Mouse (Mus musculus) cortical plate, adult 2 months (tissue): ENCODE measurements around the gene Larp4. TPM values are rescaled to one million over a fixed set of nuclear protein-coding genes. Genes with fewer than 3 reads are reported as not detected.

Experiments
- H3K27ac ChIP-seq: fragments of 200-500 bp; 2 replicates; pipeline ENCODE4 v1.5.1; 2012; ENCODE audit warnings: low read length, control low read depth, inconsistent platforms; ENCODE audit not compliant: insufficient read depth
- H3K4me1 ChIP-seq: fragments of 200-500 bp; 2 replicates; pipeline ENCODE4 v1.6.1; 2011; ENCODE audit warnings: low read length; ENCODE audit not compliant: control insufficient read depth, insufficient read depth
- H3K4me3 ChIP-seq: fragments of 200-500 bp; 2 replicates; pipeline ENCODE4 v1.5.1; 2011; ENCODE audit warnings: mild to moderate bottlenecking, low read length, control low read depth; ENCODE audit not compliant: insufficient read depth
- CTCF ChIP-seq: fragments of 200-500 bp; IDR thresholded peaks from 2 replicates; pipeline ENCODE4 v1.5.1; 2011; ENCODE audit warnings: mild to moderate bottlenecking, control low read depth, low read length; ENCODE audit not compliant: insufficient read depth; ENCODE audit errors: extremely low read depth
- POLR2A ChIP-seq: fragments of 200-500 bp; IDR thresholded peaks from 2 replicates; pipeline ENCODE4 v1.6.1; 2011; ENCODE audit warnings: mild to moderate bottlenecking, low read length, control low read depth; ENCODE audit not compliant: insufficient read depth; ENCODE audit errors: extremely low read depth
- polyA plus RNA-seq: library from polyadenylated mRNA; depleted of rRNA; stranded (reverse); fragments of >200 nt; gene quantifications from 2 replicates; pipeline ENCODE4 v1.2.3, GENCODE M21; 2012

Gene Larp4
- polyA plus RNA-seq, 1 experiment: 23.1 TPM

GRCm38 (mm10) chr15:100004677-100005273 lies 34.9 kb downstream of the Larp4 start:
- no peak overlapping the region for H3K27ac ChIP-seq
- TF ChIP-seq POLR2A (no peak), CTCF (no peak)
- H3K4me1 ChIP-seq: no peaks in the 10 kb centered on the region
- H3K4me3 ChIP-seq: no peak overlapping the region

GRCm38 (mm10) chr15:100006180-100006579 lies 36.3 kb downstream of the Larp4 start:
- H3K4me3 ChIP-seq: no peak overlapping the region
- no peak for TF ChIP-seq CTCF
- TF ChIP-seq POLR2A: no peak
- no peak overlapping the region for H3K27ac ChIP-seq
- H3K4me1 ChIP-seq: no peaks in the 10 kb centered on the region

- Histone ChIP-seq H3K4me3 (no peak overlapping the region), H3K4me1 (no peaks in the 10 kb centered on the region), H3K27ac (no peak overlapping the region)
- no peak for TF ChIP-seq POLR2A
- TF ChIP-seq CTCF: no peak
Observed at GRCm38 (mm10) chr15:100018280-100018899, 48.5 kb downstream of the Larp4 start.

GRCm38 (mm10) chr15:100021175-100021574 lies 51.3 kb downstream of the Larp4 start:
- no peak overlapping the region for H3K4me3 ChIP-seq
- TF ChIP-seq POLR2A (no peak), CTCF (no peak)
- H3K27ac ChIP-seq: no peak overlapping the region
- peaks cover 9% of the 10 kb centered on the region; the same call in 1 of the 2 replicates for H3K4me1 ChIP-seq

- TF ChIP-seq POLR2A: no peak
- TF ChIP-seq CTCF: peak; percentile 54
- Histone ChIP-seq H3K4me1 (peaks cover 9% of the 10 kb centered on the region; the same call in 1 of the 2 replicates), H3K27ac (no peak overlapping the region), H3K4me3 (no peak overlapping the region)
Observed at GRCm38 (mm10) chr15:100022923-100023322, 53.1 kb downstream of the Larp4 start.

GRCm38 (mm10) chr15:100025076-100025834 lies 55.4 kb downstream of the Larp4 start:
- H3K4me3 ChIP-seq: no peak overlapping the region
- peaks cover 9% of the 10 kb centered on the region; the same call in 1 of the 2 replicates for H3K4me1 ChIP-seq
- no peak for TF ChIP-seq CTCF
- TF ChIP-seq POLR2A: no peak
- H3K27ac ChIP-seq: no peak overlapping the region

- TF ChIP-seq CTCF (no peak), POLR2A (no peak)
- no peak overlapping the region for H3K27ac ChIP-seq
- H3K4me1 ChIP-seq: peaks cover 9% of the 10 kb centered on the region; the same call in 1 of the 2 replicates
- H3K4me3 ChIP-seq: no peak overlapping the region
Observed at GRCm38 (mm10) chr15:100028133-100028532, 58.3 kb downstream of the Larp4 start.

GRCm38 (mm10) chr15:100029497-100029896 lies 59.6 kb downstream of the Larp4 start:
- Histone ChIP-seq H3K4me3 (no peak overlapping the region), H3K27ac (no peak overlapping the region), H3K4me1 (peaks cover 9% of the 10 kb centered on the region; the same call in 1 of the 2 replicates)
- TF ChIP-seq CTCF (no peak), POLR2A (no peak)

- TF ChIP-seq POLR2A: no peak
- TF ChIP-seq CTCF: no peak
- H3K4me1 ChIP-seq: peaks cover 8% of the 10 kb centered on the region; the same call in 1 of the 2 replicates
- no peak overlapping the region for H3K27ac ChIP-seq
- H3K4me3 ChIP-seq: no peak overlapping the region
Observed at GRCm38 (mm10) chr15:100029900-100030299, 60.0 kb downstream of the Larp4 start.

- no peak for TF ChIP-seq CTCF
- TF ChIP-seq POLR2A: no peak
- H3K4me1 ChIP-seq: no peaks in the 10 kb centered on the region
- H3K27ac ChIP-seq: no peak overlapping the region
Observed at GRCm38 (mm10) chr15:100032546-100032945, 62.7 kb downstream of the Larp4 start.

GRCm38 (mm10) chr15:100038470-100038971 lies 68.7 kb downstream of the Larp4 start, which contains the start of gene Dip2b:
Dip2b (plus strand) TSS chr15:100038664.
- H3K27ac ChIP-seq: peak within 1 kb of the TSS; percentile 97
- peak within 1 kb of the TSS; percentile 100 for H3K4me3 ChIP-seq
- peaks cover 8% of the 10 kb centered on the region for H3K4me1 ChIP-seq
- peak; percentile 84 for TF ChIP-seq CTCF
- TF ChIP-seq POLR2A: 0 out of 2 replicates have a peak, but pooled peaks have one; percentile 42

More at GRCm38 (mm10) chr15:100032546-100032945, 62.7 kb downstream of the Larp4 start:
- H3K4me3 ChIP-seq: no peak overlapping the region
